ENCODE assay signal across 9 mouse cellular contexts in the genomic region with DNA sequence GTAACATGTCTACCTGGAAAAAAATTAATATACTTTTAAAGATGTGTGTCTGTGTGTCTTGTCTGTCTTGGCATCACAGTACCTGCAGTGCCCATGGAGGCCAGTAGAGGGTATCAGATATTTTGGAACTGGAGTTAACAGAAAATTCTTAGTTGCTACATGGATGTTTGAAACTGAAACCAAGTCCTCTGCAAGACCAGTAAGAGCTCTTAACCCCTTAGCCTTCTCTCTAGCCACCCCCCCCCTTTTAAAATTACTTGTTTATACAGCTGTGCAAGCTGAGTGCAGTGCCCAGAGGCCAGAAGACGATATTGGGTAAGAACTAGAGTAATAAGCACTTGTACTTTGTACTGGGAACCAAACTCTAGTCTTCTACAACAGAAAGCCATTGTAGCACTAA. TPM values are rescaled to one million over a fixed set of nuclear protein-coding genes. Genes with fewer than 3 reads are reported as not detected.
DNase-seq lines count a peak whose midpoint lies in the region; ATAC-seq and TF ChIP-seq lines count a peak whose summit lies in the region.
"Had no signal": no experiment of that assay in that cellular context is flagged by ENCODE, and none has a peak within 500 bp of the region (broad histone marks: within the 10 kb centered on the region; RNA-seq: fewer than 3 reads in every experiment).

No protein-coding gene starts in this region.

- H3K4me2 ChIP-seq in heart, embryonic 12.5 days, result no peak overlapping the region
- H3K4me2 ChIP-seq: lung, embryonic 15.5 days had no signal

- peak; percentile 80 for TF ChIP-seq CTCF in heart, adult 2 months (IDR thresholded peaks at IDR 0.05)

- no peak overlapping the region for H3K4me3 ChIP-seq in heart, adult 2 months
- H3K4me3 ChIP-seq in heart, embryonic 12.5 days, result no peak overlapping the region
- peak overlapping the region; percentile 86 for H3K4me3 ChIP-seq in megakaryocyte, embryonic 14.5 days (replicated peaks)
- H3K4me3 ChIP-seq: lung, embryonic 15.5 days had no signal

- H3K9me3 ChIP-seq in heart, embryonic 12.5 days (replicated peaks), result no peaks in the 10 kb centered on the region
- H3K9me3 ChIP-seq in megakaryocyte, embryonic 14.5 days, result no peaks in the 10 kb centered on the region
- H3K9me3 ChIP-seq: lung, embryonic 15.5 days had no signal

- TF ChIP-seq EP300 in heart, adult 2 months (IDR thresholded peaks at IDR 0.05; ENCODE audit: insufficient read depth, low read depth, low read length), result no peak

- peaks cover 3% of the 10 kb centered on the region; the same call in 1 of the 2 replicates for H3K79me2 ChIP-seq in heart, adult 2 months (replicated peaks; ENCODE audit: control insufficient read depth, insufficient read depth, low read length)

- H3K4me1 ChIP-seq in heart, adult 2 months (ENCODE audit: control insufficient read depth, insufficient read depth, low read length), result peaks cover 2% of the 10 kb centered on the region
- H3K4me1 ChIP-seq in heart, embryonic 12.5 days (replicated peaks), result peaks cover 12% of the 10 kb centered on the region
- H3K4me1 ChIP-seq in megakaryocyte, embryonic 14.5 days, result peaks cover 31% of the 10 kb centered on the region; the same call in 1 of the 2 replicates

- 55% methylated on average over 1 of the region's 1 CpGs for WGBS in heart, adult 2 months
- 76% methylated on average over 1 of the region's 1 CpGs for WGBS in heart, embryonic 12.5 days

- ATAC-seq in heart, embryonic 12.5 days (ENCODE audit: insufficient number of reproducible peaks, low FRiP score), result no peak
- peak; percentile 69 for ATAC-seq in granulocyte monocyte progenitor cell, adult 5-6 weeks (replicated peaks; ENCODE audit: poor library complexity, severe bottlenecking)

- no peak overlapping the region for H3K27ac ChIP-seq in heart, adult 2 months
- H3K27ac ChIP-seq in heart, embryonic 12.5 days (ENCODE audit: poor library complexity, severe bottlenecking), result no peak overlapping the region
- H3K27ac ChIP-seq: lung, embryonic 15.5 days had no signal

- TF ChIP-seq POLR2A in heart, adult 2 months (IDR thresholded peaks at IDR 0.05; ENCODE audit: insufficient read depth, low read depth, low read length), result no peak

- DNase-seq in heart, adult 2 months, result peak; percentile 56 to 70
- peak; percentile 24 for DNase-seq in Muller cell, postnatal 12 days (ENCODE audit: inconsistent ontology term)
- peak; percentile 66 to 78 for DNase-seq in cerebellum, postnatal 14 days
- peak; percentile 39 for DNase-seq in layer of hippocampus, adult 9-11 months
- peak; percentile 48 to 63 for DNase-seq in spleen, postnatal 14 days (ENCODE audit: low spot score in 2 of 2)

- intact Hi-C loops in heart, adult 2 months (cut with DNase I), result loop anchor here (5.0 kb wide), 1 partner anchor 181 kb away; no protein-coding TSS in a partner anchor

- no peak overlapping the region for H3K9ac ChIP-seq in heart, adult 2 months (ENCODE audit: low read depth, low read length)
- H3K9ac ChIP-seq in heart, embryonic 12.5 days, result no peak overlapping the region
- H3K9ac ChIP-seq: lung, embryonic 15.5 days had no signal

- H3K36me3 ChIP-seq in heart, adult 2 months (ENCODE audit: control insufficient read depth, insufficient read depth, low read length), result peaks cover 14% of the 10 kb centered on the region
- peaks cover 30% of the 10 kb centered on the region for H3K36me3 ChIP-seq in heart, embryonic 12.5 days
- peaks cover 25% of the 10 kb centered on the region for H3K36me3 ChIP-seq in megakaryocyte, embryonic 14.5 days (replicated peaks; ENCODE audit: low read length)

- H3K27me3 ChIP-seq in heart, adult 2 months (ENCODE audit: control insufficient read depth, insufficient read depth, low read length), result no peaks in the 10 kb centered on the region
- H3K27me3 ChIP-seq in heart, embryonic 12.5 days (replicated peaks), result no peaks in the 10 kb centered on the region
- H3K27me3 ChIP-seq in megakaryocyte, embryonic 14.5 days (replicated peaks), result no peaks in the 10 kb centered on the region
- H3K27me3 ChIP-seq: lung, embryonic 15.5 days had no signal

RNA-seq across cellular contexts. Expression of a gene that starts 2.2 kb away (rescaled TPM):
- 100 to 1,000 TPM; 328 to 384 TPM for total RNA-seq in heart, adult 2 months (2021)
- 110 and 146 TPM in 2 replicates for polyA plus RNA-seq in heart, adult 2 months (2012; rRNA removed)
- polyA plus RNA-seq in heart, embryonic 12.5 days (2016; fragmentation: Nextera tagmentation; extraction: Ambion mirVana), result 574 and 581 TPM in 2 replicates
- 2,911 and 2,968 TPM in 2 replicates for total RNA-seq in granulocyte monocyte progenitor cell, adult 5-6 weeks (2014; fragmentation: Nextera tagmentation)
- 2,703 and 3,256 TPM in 2 replicates for total RNA-seq in granulocyte monocyte progenitor cell, adult 5-6 weeks (2017)
- polyA plus RNA-seq in megakaryocyte, embryonic 14.5 days (2012; ENCODE audit: insufficient read depth, low replicate concordance), result 2,557 and 3,321 TPM in 2 replicates

RNA-seq across cellular contexts. Expression of a gene that starts 28.1 kb away (rescaled TPM):
- 1 to 10 TPM; 4.5 to 6.3 TPM for total RNA-seq in heart, adult 2 months (2021)
- polyA plus RNA-seq in heart, adult 2 months (2012; rRNA removed), result 13.7 and 19.3 TPM in 2 replicates
- 55.9 and 59.7 TPM in 2 replicates for polyA plus RNA-seq in heart, embryonic 12.5 days (2016; fragmentation: Nextera tagmentation; extraction: Ambion mirVana)
- total RNA-seq in granulocyte monocyte progenitor cell, adult 5-6 weeks (2014; fragmentation: Nextera tagmentation), result not detected in 2 replicates
- not detected in 2 replicates for total RNA-seq in granulocyte monocyte progenitor cell, adult 5-6 weeks (2017)
- 0.87 and 1.3 TPM in 2 replicates for polyA plus RNA-seq in megakaryocyte, embryonic 14.5 days (2012; ENCODE audit: insufficient read depth, low replicate concordance)
